In genomic region chr11:44833351-44833996, GRCm38 (mm10) we compare ENCODE assay signal across 10 mouse cellular contexts.
DNase-seq lines count a peak whose midpoint lies in the region; ATAC-seq and TF ChIP-seq lines count a peak whose summit lies in the region.
"Had no signal": no experiment of that assay in that cellular context is flagged by ENCODE, and none has a peak within 500 bp of the region (broad histone marks: within the 10 kb centered on the region; RNA-seq: fewer than 3 reads in every experiment).

No protein-coding gene starts in this region.

- H3K27me3 ChIP-seq in embryonic facial prominence, embryonic 10.5 days (replicated peaks; ENCODE audit: low read depth, poor library complexity, severe bottlenecking): peaks cover 52% of the 10 kb centered on the region
- H3K27me3 ChIP-seq in hindbrain, postnatal 0 days (ENCODE audit: insufficient read depth, low read length): no peaks in the 10 kb centered on the region

- H3K27ac ChIP-seq in embryonic facial prominence, embryonic 10.5 days (replicated peaks): 0 out of 2 replicates have a peak overlapping the region, but pooled peaks have one; percentile 71
- peak overlapping the region; percentile 26; the same call in 1 of the 2 replicates for H3K27ac ChIP-seq in hindbrain, postnatal 0 days
- H3K27ac ChIP-seq: liver, embryonic 13.5 days had no signal

- TF ChIP-seq CTCF in hindbrain, postnatal 0 days (IDR thresholded peaks at IDR 0.05; ENCODE audit: low read depth): peak; percentile 44

- peak overlapping the region; percentile 48 for H3K4me2 ChIP-seq in hindbrain, postnatal 0 days (ENCODE audit: low read depth, low read length)
- H3K4me2 ChIP-seq: liver, embryonic 13.5 days had no signal

- H3K36me3 ChIP-seq in embryonic facial prominence, embryonic 10.5 days (replicated peaks): no peaks in the 10 kb centered on the region
- H3K36me3 ChIP-seq in hindbrain, postnatal 0 days (ENCODE audit: insufficient read depth, low read length): no peaks in the 10 kb centered on the region
- H3K36me3 ChIP-seq: liver, embryonic 13.5 days had no signal

- H3K9me3 ChIP-seq in embryonic facial prominence, embryonic 10.5 days: no peaks in the 10 kb centered on the region
- H3K9me3 ChIP-seq in hindbrain, postnatal 0 days (ENCODE audit: low read length): no peaks in the 10 kb centered on the region
- H3K9me3 ChIP-seq: liver, embryonic 13.5 days had no signal

- peak overlapping the region; percentile 41 for H3K4me3 ChIP-seq in embryonic facial prominence, embryonic 10.5 days
- peak overlapping the region; percentile 19 for H3K4me3 ChIP-seq in hindbrain, postnatal 0 days (ENCODE audit: low read length)
- H3K4me3 ChIP-seq: liver, embryonic 13.5 days had no signal

- intact Hi-C loops in left cerebral cortex, postnatal 4 days (cut with DNase I): no loop called here
- intact Hi-C loops in heart, postnatal 10 days (cut with DNase I): no loop called here

- no peak overlapping the region for H3K9ac ChIP-seq in hindbrain, postnatal 0 days (replicated peaks; ENCODE audit: low read length)
- H3K9ac ChIP-seq: liver, embryonic 13.5 days had no signal

- WGBS in embryonic facial prominence, embryonic 10.5 days: 27% methylated on average over 18 of the region's 18 CpGs
- 18% methylated on average over 18 of the region's 18 CpGs for WGBS in hindbrain, postnatal 0 days

- no peak for ATAC-seq in hindbrain, postnatal 0 days

- H3K4me1 ChIP-seq in embryonic facial prominence, embryonic 10.5 days: peaks cover 43% of the 10 kb centered on the region
- peaks cover 19% of the 10 kb centered on the region; the same call in 1 of the 2 replicates for H3K4me1 ChIP-seq in hindbrain, postnatal 0 days (ENCODE audit: insufficient read depth, low read length)
- H3K4me1 ChIP-seq: liver, embryonic 13.5 days had no signal

- peak; percentile 57 for DNase-seq in left cerebral cortex, postnatal 4 days
- no peak for DNase-seq in left cerebral cortex, adult 11 months (ENCODE audit: low spot score)
- DNase-seq in embryonic facial prominence, embryonic 10.5 days (ENCODE audit: low spot score): peak; percentile 51
- DNase-seq in hindbrain, postnatal 0 days (ENCODE audit: low spot score): peak; percentile 82
- peak; percentile 57 for DNase-seq in retina, embryonic 14.5 days (ENCODE audit: low spot score)
- no peak for DNase-seq in spleen, postnatal 10 days (ENCODE audit: low spot score in 2 of 2)
- DNase-seq in heart, postnatal 10 days: no peak
- DNase-seq in adrenal gland, postnatal 4 days (ENCODE audit: low spot score in 2 of 2): no peak
- DNase-seq: heart, postnatal 4 days; liver, embryonic 13.5 days had no signal

Comparison
In these comparisons a context has a peak if more than half of its experiments do, and no peak if none do; other contexts are left out.
1. DNase-seq: peak in left cerebral cortex, postnatal 4 days (single experiment), embryonic facial prominence, embryonic 10.5 days (single experiment), hindbrain, postnatal 0 days (single experiment) and retina, embryonic 14.5 days (single experiment); none in left cerebral cortex, adult 11 months (single experiment), spleen, postnatal 10 days (0 of 2), heart, postnatal 10 days (0 of 2) and adrenal gland, postnatal 4 days (0 of 2).